Mouse (Mus musculus) kidney, adult 9 months (tissue): Measurements from ENCODE around the gene Prpf31.
"Not testable (repeated sequence)": the region's sequence is repeated elsewhere in the genome, so short reads cannot be mapped to it uniquely, and the experiment has no call there.

Experiments used
- DNase-seq: peaks from one replicate; pipeline ENCODE4 v3.0.0; 2022

Gene Prpf31

GRCm38 (mm10) chr7:3629543-3630477 is at the start of gene Prpf31, which contains the start of gene Tfpt:
Gene Prpf31, plus strand, starts transcription at chr7:3629985.
Gene Tfpt, minus strand, starts transcription at chr7:3629929.
- peak; percentile 96 for DNase-seq

GRCm38 (mm10) chr7:3580029-3580428 is 49.8 kb upstream of the Prpf31 start:
- DNase-seq, result no peak

- DNase-seq, result no peak
Measured at GRCm38 (mm10) chr7:3585763-3586162, 44.0 kb upstream of the Prpf31 start.

GRCm38 (mm10) chr7:3586255-3586654 is 43.5 kb upstream of the Prpf31 start:
- DNase-seq, result no peak

GRCm38 (mm10) chr7:3587292-3587691 is 42.5 kb upstream of the Prpf31 start:
- DNase-seq, result no peak

GRCm38 (mm10) chr7:3590550-3590949 is 39.2 kb upstream of the Prpf31 start:
- DNase-seq, result no peak

- DNase-seq, result no peak
Measured at GRCm38 (mm10) chr7:3591534-3591933, 38.3 kb upstream of the Prpf31 start.

- no peak for DNase-seq
Measured at GRCm38 (mm10) chr7:3593855-3594254, 35.9 kb upstream of the Prpf31 start.

GRCm38 (mm10) chr7:3594686-3595085 is 35.1 kb upstream of the Prpf31 start:
- no peak for DNase-seq

GRCm38 (mm10) chr7:3595146-3595545 is 34.6 kb upstream of the Prpf31 start:
- DNase-seq, result peak; percentile 70

GRCm38 (mm10) chr7:3597755-3598154 is 32.0 kb upstream of the Prpf31 start:
- not testable (repeated sequence) for DNase-seq

GRCm38 (mm10) chr7:3601119-3601518 is 28.7 kb upstream of the Prpf31 start:
- DNase-seq, result peak; percentile 83

- DNase-seq, result peak; percentile 69
Measured at GRCm38 (mm10) chr7:3606798-3607197, 23.0 kb upstream of the Prpf31 start.

GRCm38 (mm10) chr7:3607391-3607790 is 22.4 kb upstream of the Prpf31 start:
- DNase-seq, result no peak

- no peak for DNase-seq
Measured at GRCm38 (mm10) chr7:3608668-3609067, 21.1 kb upstream of the Prpf31 start.

- peak; percentile 91 for DNase-seq
Measured at GRCm38 (mm10) chr7:3609082-3609481, 20.7 kb upstream of the Prpf31 start.

- DNase-seq, result no peak
Measured at GRCm38 (mm10) chr7:3610437-3610836, 19.3 kb upstream of the Prpf31 start.

- no peak for DNase-seq
Measured at GRCm38 (mm10) chr7:3611006-3611405, 18.8 kb upstream of the Prpf31 start.

- DNase-seq, result no peak
Measured at GRCm38 (mm10) chr7:3614021-3614420, 15.8 kb upstream of the Prpf31 start.

GRCm38 (mm10) chr7:3616057-3616388 is 13.8 kb upstream of the Prpf31 start, which contains the start of gene Oscar:
Gene Oscar, minus strand, starts transcription at chr7:3616157.
- DNase-seq, result no peak

- DNase-seq, result no peak
Measured at GRCm38 (mm10) chr7:3616389-3617241, 13.2 kb upstream of the Prpf31 start.

GRCm38 (mm10) chr7:3617242-3617995 is 12.4 kb upstream of the Prpf31 start, which contains the start of gene Ndufa3:
Gene Ndufa3, plus strand, starts transcription at chr7:3617373.
- peak; percentile 90 for DNase-seq

- DNase-seq, result no peak
Measured at GRCm38 (mm10) chr7:3629030-3629429, 755 bp upstream of the Prpf31 start.
